Mouse (Mus musculus): Measurements from ENCODE around the gene Fbxl17.

DNA sequence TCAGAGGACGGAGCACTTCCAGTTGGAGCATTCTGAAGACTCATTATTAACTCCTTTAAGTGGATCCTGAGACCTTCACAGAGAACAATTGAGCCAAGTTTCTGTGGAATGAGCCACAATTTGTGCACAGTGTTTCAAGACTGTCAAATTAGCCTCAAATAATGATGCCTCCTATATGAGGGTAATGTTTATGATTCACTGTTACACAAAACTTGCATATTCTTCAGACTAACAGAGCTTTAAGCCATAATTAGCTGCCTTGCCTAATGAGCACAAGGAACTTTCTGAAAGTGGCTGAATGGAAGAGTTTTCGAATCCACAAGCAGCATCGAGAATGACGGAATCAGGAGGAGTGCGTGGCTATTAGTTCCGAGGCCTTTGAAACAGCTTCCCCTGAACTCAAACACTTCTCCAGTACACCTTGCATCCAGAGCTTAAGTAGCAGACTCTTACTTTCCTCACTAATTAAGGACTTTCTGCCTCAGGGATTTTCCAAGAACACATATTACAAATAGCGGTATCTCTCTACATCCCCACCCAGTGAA lies 389.5 kb downstream of the Fbxl17 start:
- TF ChIP-seq POLR2A (IDR thresholded peaks at IDR 0.05; ENCODE audit: control insufficient read depth, low read depth, low read length) (no peak), CTCF (IDR thresholded peaks at IDR 0.05; ENCODE audit: control insufficient read depth, insufficient read depth, insufficient replicate concordance, low read depth, low read length) (no peak)
